Mouse (Mus musculus): ENCODE data around the gene Vsir.

- no peak for TF ChIP-seq CTCF (IDR thresholded peaks at IDR 0.05; ENCODE audit: low read depth)
- no peak for TF ChIP-seq EP300 (optimal IDR thresholded peaks at IDR 0.05)
Measured at GRCm38 (mm10) chr10:60349056-60349455, 2.4 kb downstream of the Vsir start.
